Mouse (Mus musculus): ENCODE data around the gene Snrpb. TPM values are rescaled to one million over a fixed set of nuclear protein-coding genes. Genes with fewer than 3 reads are reported as not detected.

The Snrpb gene
- polyA plus RNA-seq, 1 experiment from 2014 or later = 756 TPM

DNA sequence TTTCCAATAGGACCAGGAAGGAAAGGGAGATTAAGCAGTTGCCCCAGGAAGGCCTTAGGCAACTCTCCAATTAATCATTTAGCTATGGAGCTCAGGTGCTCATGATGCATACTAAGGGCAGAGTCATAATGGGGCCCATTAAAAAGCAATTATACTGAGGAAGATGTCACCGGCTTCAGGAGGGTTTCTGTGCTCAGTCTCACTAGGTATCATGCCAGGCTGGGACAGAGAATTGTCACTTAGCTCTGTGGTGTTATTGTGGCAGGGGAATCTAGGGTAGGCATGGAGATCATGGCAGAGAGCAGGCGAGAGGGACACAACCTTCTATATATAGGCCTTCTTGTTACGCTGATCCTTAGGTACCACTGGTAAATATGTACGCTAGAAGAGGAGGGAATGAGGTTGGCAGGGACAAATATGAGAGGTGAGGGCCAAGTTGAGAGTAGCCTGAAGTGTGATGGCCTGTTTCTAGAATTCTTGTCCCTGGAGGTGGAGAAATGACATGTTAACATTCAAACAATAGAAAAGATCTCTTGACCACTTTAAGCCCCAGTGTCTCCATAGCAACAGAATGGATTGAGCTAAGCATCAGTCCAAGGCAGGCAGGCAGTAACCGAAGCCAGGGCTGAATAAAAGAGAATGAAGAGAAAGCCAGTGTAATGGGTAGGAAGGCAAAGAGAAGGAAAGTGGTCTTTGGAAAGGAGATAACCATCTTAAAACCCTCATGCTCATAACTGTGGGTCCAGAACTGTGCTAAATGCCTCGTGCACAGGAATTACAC lies 53.7 kb downstream of the Snrpb start:
- no peaks in the 10 kb centered on the region for H3K36me3 ChIP-seq (replicated peaks; ENCODE audit: control insufficient read depth, insufficient read depth, low read depth, low read length)
- H3K27ac ChIP-seq (replicated peaks; ENCODE audit: low read depth, low read length) = no peak overlapping the region
- DNase-seq (ENCODE audit: low spot score) = no peak
- H3K4me1 ChIP-seq (ENCODE audit: control insufficient read depth, insufficient read depth, low read length) = no peaks in the 10 kb centered on the region
- no peak overlapping the region for H3K4me3 ChIP-seq (ENCODE audit: low read depth, low read length)
- no peaks in the 10 kb centered on the region for H3K9me3 ChIP-seq (replicated peaks; ENCODE audit: control insufficient read depth, low read length)
- no peaks in the 10 kb centered on the region for H3K27me3 ChIP-seq (ENCODE audit: control insufficient read depth, insufficient read depth, low read length)
- no peak for ATAC-seq (replicated peaks; ENCODE audit: insufficient number of reproducible peaks, low FRiP score, low TSS enrichment, low read depth)
- no peak overlapping the region for H3K4me2 ChIP-seq (ENCODE audit: low read depth, low read length)
- WGBS = 79% methylated on average over 6 of the region's 6 CpGs
- H3K9ac ChIP-seq (replicated peaks; ENCODE audit: low read length) = no peak overlapping the region

Other genes with a start within 250 kb of the Snrpb start
- gene Tgm3, start 167.1 kb downstream of the Snrpb start, polyA plus RNA-seq (2014; fragmentation: Nextera tagmentation; extraction: Ambion mirVana) = not detected in 2 replicates
- gene Tgm6, start 67.0 kb downstream of the Snrpb start, polyA plus RNA-seq (2014; fragmentation: Nextera tagmentation; extraction: Ambion mirVana) = not detected in 2 replicates
- not detected in 2 replicates for gene Tmc2, start 15.8 kb upstream of the Snrpb start, polyA plus RNA-seq (2014; fragmentation: Nextera tagmentation; extraction: Ambion mirVana)
- gene Nop56, start 95.0 kb upstream of the Snrpb start, polyA plus RNA-seq (2014; fragmentation: Nextera tagmentation; extraction: Ambion mirVana) = 356 and 411 TPM in 2 replicates
- 145 and 160 TPM in 2 replicates for gene Idh3b, start 105.1 kb upstream of the Snrpb start, polyA plus RNA-seq (2014; fragmentation: Nextera tagmentation; extraction: Ambion mirVana)
- gene Ebf4, start 115.8 kb upstream of the Snrpb start, polyA plus RNA-seq (2014; fragmentation: Nextera tagmentation; extraction: Ambion mirVana) = 1.3 and 1.4 TPM in 2 replicates
- gene Cpxm1, start 218.2 kb upstream of the Snrpb start, polyA plus RNA-seq (2014; fragmentation: Nextera tagmentation; extraction: Ambion mirVana) = 53.0 and 54.3 TPM in 2 replicates
- not detected in 2 replicates for gene Gm28372, start 225.8 kb upstream of the Snrpb start, polyA plus RNA-seq (2014; fragmentation: Nextera tagmentation; extraction: Ambion mirVana)
- not detected in 2 replicates for gene 1700020A23Rik, start 225.9 kb upstream of the Snrpb start, polyA plus RNA-seq (2014; fragmentation: Nextera tagmentation; extraction: Ambion mirVana)
- gene Tmem239, start 227.1 kb upstream of the Snrpb start, polyA plus RNA-seq (2014; fragmentation: Nextera tagmentation; extraction: Ambion mirVana) = not detected in 2 replicates
- 81.9 and 84.8 TPM in 2 replicates for gene Vps16, start 244.9 kb upstream of the Snrpb start, polyA plus RNA-seq (2014; fragmentation: Nextera tagmentation; extraction: Ambion mirVana)
- 10.0 and 10.3 TPM in 2 replicates for gene Pced1a, start 245.3 kb upstream of the Snrpb start, polyA plus RNA-seq (2014; fragmentation: Nextera tagmentation; extraction: Ambion mirVana)